Mouse (Mus musculus): Measurements from ENCODE around the gene Cd47.
A peak's percentile ranks its signal among the peaks of the same experiment; 100 is the strongest.

Gene Cd47

DNA sequence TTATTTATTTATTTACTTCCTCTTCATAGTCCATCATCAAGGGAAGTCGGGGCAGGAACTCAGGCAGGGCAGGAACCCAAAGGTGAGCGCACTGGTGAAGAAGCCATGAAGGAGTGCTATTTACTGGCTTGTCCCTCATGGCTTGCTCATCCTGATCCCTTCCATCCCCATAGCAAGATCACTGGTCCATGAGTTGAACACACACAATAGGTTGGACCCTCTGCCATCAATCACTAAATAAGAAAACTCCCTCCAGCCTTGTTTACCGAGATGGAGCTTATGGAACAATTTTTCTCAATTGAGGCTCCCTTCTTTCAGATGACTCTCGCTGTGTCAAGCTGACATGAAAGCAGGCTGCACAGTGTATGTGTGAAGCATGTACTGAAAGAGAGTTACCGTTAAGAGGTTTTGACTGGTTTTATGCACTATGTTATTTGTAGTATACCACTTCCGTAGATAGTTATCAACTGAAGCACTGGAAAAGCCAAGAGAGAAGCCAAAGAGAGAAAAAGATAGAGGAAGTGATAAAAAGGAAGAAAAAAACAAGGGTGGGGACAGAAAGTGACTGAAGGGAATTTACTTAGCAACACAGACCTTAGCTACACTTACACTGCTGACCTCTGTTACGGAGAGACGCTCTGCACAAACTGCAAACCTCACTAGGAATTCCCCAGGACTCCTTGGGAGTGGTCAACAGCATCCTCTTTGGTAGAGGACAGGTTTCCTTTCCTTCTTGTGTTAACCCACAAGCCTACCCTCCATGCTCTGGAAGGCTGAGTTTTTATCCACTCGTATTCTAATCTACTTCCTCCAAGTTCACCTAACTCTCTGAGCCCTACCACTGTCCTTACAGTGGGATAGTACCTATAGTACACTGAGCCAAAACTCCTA lies 9.5 kb upstream of the Cd47 start:
- DNase-seq = no peak

DNA sequence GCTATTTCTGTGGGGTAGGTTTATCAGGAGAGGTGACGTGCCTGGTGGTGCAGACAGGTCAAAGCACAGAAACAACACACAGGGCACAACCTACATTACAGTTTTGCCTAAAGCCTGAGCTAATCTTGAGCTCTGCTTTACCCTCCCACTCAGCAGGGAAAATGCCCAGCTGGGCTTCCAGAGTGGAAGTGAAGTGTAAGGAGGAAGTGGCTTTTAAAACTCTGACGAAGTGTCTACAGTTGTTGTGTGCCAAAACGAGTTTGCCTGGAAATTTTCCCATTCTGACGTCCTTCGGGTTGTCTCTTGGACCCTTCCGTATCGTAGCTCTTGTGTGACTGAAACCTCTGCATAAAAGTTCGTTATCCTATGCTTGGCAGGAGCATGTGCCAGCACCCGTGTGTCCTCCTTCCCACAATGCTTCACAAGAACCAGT lies 7.9 kb upstream of the Cd47 start:
- DNase-seq = no peak

DNA sequence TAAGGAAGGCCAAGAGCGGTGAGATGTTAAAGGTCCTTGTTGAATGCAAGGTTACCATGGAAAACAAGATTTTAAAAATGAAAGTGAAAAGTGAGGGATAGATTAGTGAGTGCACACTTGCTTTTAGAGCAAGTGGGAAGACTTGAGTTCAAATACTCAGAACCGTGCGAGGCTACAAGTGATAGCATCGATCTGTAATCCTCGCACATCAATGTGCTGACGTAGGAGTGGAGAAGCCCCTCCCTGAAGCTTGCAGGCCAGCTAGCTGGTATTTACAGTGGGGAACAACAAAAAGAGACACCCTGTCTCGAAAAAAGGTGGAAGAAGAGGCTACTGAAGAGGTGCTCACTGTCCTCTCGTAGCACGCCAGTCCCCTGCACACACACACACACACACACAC lies 6.7 kb upstream of the Cd47 start:
- DNase-seq = no peak

DNA sequence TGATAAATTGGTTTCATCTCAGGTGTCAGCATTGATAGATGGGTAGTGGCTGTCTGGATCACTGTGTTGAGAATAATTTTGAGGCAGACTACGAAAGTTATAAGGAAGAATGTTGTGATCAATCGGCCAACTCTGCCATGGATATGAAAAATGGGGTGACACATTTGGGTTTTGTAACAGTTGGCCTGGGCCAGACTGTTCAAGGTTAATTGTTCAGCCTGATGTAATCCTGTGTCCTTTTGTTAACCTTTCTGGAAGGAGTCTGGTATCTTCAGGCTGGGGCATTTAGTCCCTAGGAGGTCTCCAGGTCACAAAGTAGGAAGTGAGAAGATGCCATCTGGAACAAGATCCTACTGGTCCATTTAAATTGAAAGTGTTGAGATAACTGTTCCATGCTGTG lies 4.1 kb upstream of the Cd47 start:
- no peak for DNase-seq

DNA sequence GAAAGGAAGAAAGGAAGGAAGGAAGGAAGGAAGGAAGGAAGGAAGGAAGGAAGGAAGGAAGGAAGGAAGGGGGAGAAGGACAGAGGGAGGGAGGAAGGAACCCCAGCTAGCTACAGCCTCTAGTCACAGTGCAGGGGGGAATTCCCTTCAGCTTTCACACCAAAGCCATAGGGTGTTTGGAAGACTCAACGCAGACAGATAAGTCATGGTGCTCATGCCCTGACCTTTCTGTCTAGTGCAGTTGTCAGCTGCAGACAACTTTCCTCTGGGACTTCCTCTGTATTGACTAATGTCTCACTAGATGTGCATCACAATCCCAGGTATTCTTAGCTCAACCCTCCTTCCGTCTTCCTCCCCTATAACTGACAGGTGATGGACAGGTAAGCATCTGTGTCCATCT lies 3.4 kb upstream of the Cd47 start:
- DNase-seq = no peak

DNA sequence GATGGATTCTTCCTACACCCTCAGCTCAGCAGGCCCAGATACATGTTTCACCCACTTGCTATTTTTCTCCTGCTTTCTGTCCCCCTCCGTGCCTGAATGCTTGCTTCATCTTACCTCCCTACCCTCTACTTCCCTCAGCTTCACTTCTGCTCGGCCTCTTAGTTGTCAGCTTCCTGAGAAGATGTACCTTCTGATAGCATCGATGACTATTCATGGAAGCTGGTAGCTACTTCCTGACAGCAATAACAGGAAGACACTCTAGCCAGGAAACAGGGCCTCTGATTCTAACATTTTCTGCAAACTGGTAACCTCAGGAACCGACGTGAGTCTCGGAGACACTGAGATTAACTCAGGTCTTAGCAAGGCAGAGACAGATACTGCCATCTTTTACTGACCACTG lies 1.5 kb upstream of the Cd47 start:
- DNase-seq = no peak

DNA sequence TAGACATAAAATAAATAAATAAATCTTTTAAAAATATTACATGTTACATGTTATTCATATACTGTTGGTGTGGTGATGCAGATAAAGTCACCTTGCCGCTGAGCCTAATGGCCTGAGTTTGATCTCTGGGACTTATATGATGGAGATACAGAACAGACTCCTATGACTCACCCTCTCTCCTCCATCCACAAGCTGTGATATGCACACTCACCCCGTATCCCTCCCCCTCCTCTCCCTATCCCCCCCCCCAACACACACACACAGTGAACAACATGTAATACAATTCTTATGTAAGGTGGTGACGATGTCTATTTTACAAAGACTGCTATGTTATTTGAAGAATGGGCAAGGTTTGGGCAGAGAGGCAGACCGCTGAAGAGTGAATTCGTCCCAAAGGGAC lies 663 bp downstream of the Cd47 start:
- no peak for DNase-seq

DNA sequence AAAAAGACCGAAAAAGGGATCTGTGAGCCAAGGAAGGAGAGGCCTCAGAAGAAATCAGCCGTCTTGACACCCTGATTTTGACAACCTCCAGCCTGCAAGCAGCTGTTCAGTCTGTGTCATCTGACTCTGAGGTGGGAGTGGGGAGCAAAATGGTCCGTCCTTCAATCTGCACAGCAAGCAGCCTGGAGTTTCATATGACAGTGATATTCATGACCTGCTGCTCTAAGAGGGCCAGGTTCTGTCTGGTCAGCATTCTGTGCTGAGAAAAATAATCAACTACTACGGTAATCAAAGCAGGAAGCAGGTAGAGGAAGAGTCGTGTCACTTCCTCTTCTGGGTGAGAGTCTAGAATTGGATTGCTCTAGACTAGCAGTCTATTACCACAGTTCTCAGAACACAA lies 1.1 kb downstream of the Cd47 start:
- DNase-seq = no peak

DNA sequence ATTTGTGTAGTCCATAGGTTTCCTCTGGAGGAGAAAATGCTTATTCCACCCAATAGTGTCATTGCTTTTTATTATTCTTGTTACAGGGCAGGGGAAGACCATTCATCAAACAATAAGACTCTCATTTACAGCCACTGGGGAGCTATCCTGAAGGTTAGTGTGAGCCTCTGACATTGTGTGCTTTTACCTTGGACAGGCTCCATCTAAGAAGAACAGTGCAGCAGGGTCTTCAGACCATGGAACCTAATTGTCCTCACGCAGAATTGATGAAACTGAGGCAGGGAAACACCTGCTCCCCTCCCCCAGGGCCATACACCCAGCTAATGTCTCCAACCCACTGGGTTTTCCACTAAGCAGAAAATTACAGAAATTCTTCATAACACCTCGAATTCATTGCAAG lies 2.7 kb downstream of the Cd47 start:
- no peak for DNase-seq

DNA sequence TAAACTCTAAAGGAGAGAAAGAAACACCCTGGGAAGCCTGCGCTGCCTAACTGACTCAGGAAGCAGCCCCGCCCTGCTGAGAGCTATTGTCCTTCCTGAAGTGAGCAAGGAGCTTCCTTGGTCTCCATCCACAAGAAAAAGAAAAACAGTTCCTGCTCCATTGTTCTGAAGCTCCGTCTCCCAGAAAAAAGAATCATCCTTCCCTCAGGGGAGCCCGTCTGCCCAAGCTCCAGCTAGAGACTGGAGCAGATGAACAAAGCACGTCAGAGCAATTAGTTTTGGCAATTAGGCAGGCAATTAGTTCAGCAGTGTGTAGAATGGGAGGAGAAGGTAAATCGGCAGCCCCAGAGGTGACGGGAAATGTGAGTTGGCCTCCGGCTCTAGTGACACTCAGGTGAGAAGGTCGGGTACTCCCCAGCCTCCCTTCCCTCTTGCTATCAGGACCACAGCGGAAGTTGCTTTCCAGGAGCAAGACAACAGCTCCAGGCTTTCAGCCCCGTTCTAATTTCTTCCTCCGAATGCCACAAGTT lies 3.7 kb downstream of the Cd47 start:
- no peak for DNase-seq

DNA sequence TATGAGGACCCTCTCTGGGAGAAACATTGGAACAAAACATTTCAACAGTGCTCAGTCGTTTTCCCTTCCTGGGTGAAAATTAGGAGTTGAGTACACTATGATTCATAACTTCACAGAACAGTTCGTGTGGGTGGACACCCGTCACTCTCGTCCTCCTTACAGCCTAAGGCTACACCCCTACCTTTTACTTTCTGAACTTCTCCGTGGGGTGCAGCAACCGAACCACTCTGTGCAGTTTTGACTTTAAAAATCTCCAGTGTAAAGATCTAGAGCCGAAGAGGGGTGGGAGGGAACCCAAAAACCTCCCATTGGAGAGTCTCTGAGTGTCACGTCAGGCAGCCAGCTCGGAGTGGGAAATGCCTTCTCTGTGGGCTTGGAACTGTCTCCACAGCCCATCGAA lies 6.6 kb downstream of the Cd47 start:
- no peak for DNase-seq

DNA sequence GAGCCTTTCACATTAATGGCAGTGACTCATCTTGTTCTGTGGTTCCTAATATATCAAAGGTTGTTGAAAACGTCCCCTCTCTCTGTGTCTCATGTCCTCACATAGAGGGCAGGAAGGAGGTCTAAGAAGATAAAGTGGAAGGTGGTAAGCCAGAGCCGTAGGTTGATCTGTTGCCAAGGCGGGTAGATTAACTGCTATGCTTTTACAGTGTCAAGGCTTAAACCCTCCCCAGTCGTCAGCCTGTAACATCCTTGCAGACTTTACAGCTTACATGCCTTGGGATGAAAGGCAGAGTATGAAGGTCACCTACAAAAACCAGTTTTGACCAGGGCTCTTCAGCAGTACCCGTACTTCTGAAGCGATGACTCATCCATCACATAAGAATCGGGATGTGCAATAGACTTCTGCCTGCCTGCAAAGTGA lies 7.1 kb downstream of the Cd47 start:
- no peak for DNase-seq

DNA sequence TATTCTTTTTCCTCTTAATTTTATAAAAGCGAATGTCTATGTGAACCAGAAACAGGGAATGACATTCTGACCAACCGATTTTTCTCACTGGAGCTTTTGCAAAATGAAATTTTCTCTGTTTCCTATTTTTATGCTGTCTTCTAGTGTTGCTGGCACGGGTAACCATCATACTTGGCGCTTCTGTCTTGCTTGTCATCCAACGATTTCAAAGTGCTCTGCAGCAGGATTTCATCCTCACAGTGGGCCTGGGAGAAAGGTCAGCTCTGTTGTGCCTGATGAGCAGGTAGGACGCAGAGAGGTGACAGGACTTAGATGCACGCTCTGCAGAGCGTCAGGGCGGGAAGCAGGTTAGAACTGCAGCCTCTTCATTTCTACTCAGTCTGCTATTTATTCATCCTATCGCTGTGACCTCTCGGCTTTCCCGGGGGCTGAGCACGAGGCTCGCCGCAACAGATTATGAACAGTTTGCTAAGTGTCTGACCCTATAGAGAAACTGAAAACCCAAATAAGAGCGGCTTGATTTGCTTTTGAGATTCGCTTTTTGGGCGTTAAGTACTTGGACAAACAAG lies 7.6 kb downstream of the Cd47 start:
- no peak for DNase-seq

DNA sequence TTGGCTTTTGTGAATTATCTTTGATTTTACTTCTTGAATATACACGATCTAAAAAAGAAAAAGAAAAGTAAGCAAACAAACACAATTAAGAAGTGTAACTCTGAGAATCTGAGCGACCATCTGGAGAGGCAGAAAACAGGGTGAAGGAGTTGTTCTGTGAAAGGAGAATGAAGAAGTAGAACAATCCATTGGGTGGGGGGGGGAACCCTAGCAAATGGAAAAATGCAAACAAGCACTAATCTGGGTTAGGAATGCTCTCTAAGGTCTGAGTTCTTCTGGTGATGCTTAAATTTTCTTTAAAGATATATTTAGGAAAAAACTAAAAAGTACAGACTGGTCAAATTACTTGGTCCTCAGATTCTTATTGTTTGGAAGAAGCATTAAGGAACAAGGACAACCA lies 11.6 kb downstream of the Cd47 start:
- no peak for DNase-seq

DNA sequence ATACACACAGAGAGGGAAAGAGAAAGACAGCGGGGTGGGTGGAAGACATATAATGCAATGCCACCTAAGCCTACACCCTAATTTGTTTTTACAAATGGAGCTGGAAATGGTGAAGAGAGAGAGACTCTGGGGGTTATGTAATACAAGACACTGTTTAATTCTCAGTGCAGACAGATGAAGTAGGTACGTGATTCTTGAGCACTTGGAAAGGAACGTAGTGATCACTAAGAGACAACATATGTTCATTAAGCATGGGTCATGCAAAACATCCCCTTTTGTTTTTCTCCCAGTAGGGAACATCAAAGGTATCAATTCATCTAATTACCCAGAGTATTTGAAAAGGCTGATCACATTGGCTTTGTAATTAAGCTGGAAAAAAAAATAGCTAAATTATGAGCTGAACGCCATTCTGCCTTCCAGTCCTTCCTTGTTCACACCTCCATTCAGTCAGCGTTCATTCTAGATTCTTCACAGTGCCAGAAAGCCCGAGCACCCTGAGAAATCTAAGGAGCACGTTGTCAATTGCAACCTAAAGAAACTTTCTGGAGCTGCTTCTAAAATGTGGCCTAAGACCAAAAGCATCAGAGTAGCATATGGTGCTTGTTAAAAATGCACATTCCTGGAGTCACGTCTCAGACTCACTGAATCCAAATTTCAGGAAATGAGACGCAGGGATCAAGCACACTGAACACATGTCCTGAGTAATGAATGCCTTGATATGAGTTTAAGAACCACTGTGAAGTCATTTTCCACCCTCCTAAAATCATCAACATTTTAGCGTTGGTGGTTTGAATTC lies 12.7 kb downstream of the Cd47 start:
- DNase-seq = no peak

DNA sequence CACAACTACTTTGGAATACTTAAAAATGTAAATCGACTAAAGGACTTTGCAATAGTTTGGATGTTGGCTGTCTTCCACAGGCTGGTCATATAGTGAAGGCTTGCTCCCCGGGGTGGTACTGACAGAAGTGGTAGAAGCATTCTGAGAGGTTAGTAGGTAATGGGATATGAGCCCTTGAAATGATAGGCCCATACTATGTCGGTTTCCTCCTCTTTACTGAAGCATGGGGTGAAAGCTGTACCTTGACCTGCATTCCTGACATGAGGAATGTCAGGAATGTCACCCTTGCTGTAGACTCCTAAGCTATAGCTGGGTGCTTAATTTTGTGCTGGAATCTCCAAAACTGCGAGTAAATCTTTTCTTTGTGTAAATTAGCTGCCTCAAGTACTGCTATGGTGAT lies 14.1 kb downstream of the Cd47 start:
- no peak for DNase-seq

DNA sequence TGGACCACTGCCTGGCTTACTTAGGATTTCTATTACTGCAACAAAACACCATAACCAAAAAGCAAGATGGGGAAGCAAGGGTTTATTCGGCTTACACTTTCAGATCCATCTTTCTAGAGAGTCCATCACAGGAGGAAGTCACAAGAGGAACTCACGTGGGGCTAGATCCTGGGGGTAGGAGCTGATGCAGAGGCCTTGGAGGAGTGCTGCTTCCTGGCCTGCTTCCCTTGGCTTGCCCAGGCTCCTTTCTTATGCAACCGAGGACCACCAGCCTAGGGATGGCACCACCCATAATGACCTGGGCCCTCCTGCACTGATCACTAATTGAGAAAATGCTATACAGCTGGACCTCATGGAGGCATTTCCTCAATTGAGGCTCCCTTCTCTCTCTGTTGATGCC lies 16.6 kb downstream of the Cd47 start:
- DNase-seq = no peak

DNA sequence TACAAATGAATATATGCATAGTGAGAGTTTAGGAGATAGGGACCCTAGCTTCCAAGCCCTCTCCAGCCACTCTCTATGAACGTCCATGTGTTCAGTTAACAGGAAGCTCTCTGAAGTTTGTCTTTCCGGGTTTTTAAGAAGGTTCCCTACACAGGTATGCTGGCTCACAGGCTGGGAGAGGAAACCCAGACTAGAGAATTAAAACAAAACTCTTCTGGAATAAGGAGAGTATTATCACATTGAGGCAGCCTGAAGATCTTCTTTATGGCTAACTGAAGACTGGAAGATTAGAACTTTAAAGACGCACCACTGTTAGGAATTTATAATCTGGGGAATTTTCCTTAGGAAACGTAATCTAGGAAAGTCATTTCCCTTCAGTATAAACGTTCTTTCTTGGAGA lies 17.8 kb downstream of the Cd47 start:
- DNase-seq = no peak

DNA sequence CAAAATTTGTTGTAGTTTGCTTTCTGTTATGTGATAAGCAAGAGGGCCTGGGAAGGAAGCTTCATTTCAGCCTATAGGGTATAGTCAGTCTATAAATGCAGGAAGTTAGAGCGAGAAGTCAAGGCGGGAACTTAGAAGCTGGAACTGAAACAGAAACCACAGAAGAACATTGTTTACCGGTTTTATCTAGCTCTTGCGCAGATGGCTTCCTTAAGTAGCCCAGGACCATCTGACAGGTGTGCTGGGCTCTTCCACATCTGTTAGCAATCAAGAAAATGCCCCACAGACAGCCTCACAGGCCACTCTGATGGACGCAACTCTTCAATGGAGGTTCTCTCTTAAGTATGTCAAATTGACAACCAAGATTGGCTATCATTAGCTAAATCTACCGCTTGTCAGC lies 18.3 kb downstream of the Cd47 start:
- no peak for DNase-seq

DNA sequence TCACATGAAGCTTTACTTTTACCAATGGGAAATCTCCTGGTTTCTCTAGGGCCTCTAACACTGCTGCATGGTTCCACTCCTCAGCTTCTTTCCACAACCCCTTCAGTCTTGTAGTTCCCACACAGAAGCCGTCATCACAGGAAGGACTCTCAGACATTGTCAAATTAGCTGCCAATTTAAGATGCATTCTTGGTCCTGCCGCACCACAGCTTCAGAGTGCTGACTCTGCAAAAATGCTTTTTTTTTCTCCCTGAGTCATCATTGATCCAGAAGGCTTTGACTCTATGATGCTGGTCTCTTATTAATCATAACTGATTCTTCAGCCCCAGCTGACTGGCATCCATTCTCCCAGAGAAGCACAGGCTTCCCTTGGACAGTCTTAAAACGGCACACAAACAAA lies 19.2 kb downstream of the Cd47 start:
- no peak for DNase-seq

DNA sequence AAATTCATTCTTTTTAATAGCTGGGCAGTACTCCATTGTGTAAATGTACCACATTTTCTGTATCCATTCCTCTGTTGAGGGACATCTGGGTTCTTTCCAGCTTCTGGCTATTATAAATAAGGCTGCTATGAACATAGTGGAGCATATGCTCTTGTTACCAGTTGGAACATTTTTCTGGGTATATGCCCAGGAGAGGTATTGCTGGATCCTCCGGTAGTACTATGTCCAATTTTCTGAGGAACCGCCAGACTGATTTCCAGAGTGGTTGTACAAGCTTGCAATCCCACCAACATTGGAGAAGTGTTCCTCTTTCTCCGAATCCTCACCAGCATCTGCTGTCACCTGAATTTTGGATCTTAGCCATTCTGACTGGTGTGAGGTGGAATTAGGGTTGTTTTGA lies 30.6 kb downstream of the Cd47 start:
- DNase-seq = peak; percentile 33

DNA sequence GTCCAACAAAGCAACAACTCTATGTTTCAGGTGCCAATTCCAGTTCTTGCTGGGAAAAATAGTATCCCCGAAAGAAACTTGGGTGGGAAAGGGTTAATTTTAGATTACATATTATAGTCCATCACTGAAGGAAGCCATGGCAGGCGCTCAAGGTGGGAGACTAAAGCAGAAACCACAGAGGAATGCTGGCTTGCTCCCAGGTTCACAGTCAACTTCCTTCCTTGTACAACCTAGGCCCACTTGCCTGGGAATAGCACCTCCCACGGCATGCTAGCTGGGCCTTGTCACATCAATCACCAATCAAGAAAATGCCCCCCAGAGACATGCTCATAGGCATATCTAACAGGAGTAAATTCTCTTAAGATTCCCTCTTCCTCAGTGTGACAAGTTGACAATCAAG lies 32.0 kb downstream of the Cd47 start:
- DNase-seq = no peak

DNA sequence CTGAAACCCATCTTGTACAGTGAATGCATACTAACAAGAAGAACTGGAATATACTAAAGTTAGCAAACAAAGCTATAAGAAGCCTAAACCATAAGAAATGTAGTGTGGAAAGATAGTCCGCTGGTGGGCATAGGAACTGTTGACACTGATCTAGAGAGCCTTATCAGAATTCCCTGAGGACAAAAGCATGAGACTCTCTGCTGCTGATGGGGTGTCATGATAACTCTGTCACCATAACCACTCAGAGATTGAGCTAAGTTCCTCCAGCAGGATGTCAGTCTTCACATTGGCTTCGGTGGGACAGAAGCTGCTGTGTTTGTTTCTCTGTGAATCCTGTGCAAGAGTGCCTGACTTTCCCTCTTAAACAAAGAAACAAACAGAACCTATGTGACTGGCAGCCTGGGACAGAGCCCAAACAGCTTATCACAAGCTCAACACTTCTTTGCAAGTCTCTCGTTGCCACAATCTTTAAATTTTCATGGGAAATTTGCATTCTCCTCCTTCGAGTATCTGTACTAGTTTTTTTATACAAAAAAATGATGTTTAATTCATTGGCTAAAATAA lies 33.9 kb downstream of the Cd47 start:
- no peak for DNase-seq
